Mouse (Mus musculus) NIH3T3 (cell line): ENCODE results near the gene Lrp10.

Experiments used
- DNase-seq: peaks from one replicate; pipeline ENCODE4 v3.0.0-alpha.2; 2012; ENCODE audit warnings: low read depth

Gene Lrp10

DNA sequence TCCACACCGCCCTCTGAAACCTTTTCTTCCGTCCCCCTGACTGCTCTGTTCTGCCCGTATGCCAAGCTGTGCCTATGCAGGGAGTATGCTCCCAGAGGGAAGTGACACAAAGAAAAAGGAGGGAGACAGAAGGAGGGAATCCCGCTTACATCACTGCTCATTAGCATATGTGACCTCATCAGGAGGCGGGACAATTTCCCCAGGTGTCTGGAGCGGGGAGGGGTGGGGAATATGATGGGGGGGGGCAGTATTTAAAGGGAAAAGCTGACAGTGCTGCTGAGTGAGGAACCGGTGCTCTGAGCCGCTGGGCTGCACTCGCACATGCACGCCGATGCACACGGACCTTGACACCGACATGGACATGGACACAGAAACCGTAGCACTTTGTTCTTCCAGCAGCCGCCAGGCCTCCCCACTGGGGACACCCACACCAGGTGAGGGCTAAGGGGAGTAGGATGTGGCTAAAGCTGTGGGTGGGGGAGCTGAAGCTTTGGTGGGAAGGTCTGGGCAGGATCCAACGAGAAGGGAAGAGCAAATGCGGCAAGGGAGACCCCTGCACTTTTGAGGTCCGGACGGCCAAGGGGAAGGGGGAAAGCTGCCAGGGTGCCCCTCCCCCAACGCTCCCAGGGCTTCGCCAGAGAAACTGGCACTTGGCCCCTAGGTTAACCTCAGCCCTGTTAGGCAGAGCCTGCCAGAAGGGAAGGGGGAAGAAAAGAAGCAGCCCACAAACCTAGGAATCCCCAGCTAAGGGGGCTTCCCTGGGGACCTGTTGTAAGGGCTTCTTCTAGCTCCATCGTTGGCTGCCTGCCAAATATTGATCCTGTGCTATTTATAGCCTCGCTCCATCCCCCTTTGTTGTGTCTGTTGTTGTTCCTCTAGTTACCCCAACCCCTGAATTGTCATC is 12.3 kb downstream of the Lrp10 start, which contains the start of gene Rem2:
Gene Rem2, plus strand, starts transcription at position 160 of the 904 bp plus-strand sequence.
- peak; percentile 38 for DNase-seq

DNA sequence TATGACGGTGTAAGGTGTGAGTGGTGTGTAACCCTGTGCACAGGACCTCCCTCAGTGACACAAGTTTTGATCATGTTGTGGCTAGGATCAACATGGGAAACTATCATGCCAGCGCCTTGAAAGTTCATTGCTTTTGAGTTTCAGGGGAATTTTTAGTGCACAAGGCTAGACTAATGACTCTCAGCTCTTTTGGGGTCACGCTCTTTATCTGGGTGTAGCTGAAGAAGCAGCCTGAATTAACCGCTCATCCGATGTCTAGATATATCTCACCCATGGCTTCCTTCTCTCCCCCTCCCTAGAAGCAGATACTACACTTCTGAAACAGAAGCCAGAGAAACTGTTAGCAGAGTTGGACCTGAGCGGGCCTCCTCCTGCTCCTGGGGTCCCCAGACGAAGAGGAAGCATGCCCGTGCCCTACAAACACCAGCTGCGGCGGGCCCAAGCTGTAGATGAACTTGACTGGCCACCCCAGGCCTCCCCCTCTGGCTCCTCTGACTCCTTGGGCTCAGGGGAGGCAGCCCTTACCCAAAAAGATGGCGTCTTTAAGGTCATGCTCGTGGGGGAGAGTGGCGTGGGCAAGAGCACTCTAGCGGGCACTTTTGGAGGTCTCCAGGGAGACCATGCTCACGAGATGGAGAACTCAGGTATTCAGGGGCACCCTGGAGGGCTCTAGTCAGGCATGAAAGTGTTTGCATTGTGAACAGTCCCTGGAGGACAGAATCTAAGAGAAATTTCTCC is 13.4 kb downstream of the Lrp10 start:
- no peak for DNase-seq

DNA sequence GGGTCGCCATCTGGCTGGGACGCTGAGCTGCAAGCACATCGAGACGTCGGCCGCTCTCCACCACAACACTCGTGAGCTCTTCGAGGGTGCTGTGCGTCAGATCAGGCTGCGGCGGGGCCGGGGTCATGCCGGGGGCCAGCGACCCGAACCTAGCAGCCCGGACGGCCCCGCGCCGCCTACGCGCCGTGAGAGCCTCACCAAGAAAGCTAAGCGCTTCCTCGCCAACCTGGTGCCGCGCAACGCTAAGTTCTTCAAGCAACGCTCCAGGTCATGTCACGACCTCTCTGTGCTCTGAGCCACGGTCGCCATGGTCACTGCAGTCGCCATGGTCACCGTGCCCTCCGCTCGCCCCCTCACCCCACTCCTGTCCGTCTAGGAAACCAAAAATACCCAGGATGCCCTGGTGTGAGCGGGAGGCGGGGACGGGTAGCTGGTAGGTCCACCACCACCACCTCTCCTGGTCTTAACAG is 15.5 kb downstream of the Lrp10 start:
- no peak for DNase-seq

DNA sequence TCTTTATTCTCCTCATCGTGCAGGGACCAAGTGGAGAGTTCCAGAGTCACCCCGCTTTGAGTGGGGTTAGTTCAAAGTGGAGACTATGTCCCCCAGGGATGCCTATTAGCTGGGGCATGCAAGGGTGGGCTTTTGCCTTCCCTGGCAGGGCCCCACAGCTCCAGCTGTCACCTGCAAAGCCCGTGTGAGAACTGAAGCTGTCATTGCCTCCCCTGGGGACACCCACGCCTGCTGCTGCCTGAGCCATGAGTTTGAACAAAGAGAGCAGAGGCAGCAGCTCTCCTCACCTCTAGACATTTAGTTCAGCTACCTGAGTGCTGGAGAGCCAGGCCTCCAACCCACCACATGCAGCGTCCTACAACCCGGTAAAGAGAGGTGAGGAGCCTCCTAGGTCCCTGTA is 16.7 kb downstream of the Lrp10 start:
- no peak for DNase-seq

DNA sequence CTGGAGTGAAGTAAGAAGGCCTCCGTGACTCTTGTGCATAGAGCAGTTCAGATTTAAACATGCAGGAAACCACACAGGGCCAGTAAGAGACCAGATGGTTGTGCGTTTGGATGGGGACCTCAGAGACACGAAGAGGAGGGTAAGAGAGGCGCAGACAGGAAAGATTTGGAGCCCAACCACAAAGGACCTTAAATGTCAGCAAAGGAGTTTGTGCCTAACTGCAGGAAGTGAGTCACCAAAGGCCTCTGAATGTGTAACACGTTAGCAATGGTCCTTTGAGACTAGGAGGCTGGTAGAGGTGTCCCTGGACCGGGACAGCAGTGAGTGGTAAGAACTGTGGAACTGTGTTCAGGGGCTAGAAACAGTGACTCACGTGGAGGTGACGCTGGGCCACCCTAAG is 17.5 kb downstream of the Lrp10 start:
- DNase-seq = peak; percentile 34

DNA sequence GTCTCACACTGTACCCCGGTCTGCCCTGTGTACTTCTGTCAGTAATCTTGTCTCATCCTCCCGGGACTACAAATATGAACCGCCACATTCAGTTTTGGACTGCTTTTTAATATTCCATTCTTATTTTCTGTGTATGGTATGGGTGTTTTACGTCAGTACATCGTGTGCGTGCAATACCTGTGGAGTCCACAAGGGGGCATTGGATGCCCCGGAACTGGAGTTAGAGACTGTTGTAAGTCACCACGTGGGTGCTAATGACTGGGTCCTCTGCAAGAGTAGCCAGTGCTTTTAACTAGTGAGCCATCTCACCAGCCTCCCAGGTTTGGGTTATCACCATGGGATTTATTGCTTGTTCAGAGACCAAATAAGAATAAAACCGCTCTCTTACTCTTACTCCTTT is 18.6 kb downstream of the Lrp10 start:
- DNase-seq = peak; percentile 29

DNA sequence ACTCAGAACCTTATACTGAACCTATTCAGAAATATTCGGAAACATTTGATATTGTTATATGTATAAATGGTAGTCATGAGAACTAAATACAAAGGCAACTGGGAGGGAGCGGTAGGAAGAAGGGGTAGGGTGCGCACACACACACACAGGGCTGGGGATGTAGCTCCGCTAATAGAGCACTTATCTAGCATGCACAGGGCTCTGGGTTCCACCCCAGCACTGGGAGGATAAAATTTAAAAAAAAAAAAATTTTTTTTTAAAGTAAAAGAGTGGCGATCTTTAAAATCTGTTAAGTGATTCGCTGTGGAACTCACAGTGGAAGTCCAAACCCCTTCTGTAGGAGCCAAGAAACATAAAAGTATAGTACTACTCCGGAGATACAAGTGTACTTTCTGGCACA is 22.0 kb downstream of the Lrp10 start:
- no peak for DNase-seq

DNA sequence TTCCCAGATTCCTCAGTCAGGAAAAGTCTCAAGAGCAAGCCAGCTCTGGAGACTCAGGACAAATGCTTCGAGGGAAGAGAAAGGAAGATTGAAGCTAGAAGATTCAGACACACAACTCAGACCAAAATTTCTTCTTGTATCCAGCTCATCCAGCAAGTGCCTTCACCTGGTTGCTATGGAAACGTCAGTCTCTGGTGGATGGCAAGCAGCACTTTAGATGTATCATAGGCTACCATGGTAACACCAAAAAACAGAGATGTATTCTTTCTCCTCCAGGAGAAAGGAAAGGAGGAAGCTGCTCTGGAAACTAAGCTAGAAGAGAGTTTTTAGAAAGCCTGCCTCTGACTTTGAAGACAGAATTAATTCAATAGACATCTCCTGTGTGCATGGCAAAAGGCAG is 23.8 kb downstream of the Lrp10 start:
- no peak for DNase-seq

DNA sequence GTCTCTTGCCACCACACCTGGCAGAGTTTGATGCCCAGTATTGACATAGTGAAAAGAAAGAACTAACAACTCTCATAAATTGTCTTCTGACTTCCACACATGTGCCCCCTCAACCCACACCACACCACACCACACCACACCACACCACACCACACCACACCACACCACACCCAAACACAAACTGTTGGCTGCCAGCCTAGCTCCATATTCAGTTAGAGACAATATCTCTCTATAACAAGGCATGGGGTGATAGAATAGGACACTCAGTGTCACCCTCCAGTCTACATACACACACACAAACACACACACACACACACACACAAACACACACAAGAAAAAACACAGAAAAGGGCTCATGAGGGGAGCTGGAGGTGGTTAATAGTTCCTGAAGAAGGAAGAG is 24.4 kb downstream of the Lrp10 start:
- DNase-seq = no peak

DNA sequence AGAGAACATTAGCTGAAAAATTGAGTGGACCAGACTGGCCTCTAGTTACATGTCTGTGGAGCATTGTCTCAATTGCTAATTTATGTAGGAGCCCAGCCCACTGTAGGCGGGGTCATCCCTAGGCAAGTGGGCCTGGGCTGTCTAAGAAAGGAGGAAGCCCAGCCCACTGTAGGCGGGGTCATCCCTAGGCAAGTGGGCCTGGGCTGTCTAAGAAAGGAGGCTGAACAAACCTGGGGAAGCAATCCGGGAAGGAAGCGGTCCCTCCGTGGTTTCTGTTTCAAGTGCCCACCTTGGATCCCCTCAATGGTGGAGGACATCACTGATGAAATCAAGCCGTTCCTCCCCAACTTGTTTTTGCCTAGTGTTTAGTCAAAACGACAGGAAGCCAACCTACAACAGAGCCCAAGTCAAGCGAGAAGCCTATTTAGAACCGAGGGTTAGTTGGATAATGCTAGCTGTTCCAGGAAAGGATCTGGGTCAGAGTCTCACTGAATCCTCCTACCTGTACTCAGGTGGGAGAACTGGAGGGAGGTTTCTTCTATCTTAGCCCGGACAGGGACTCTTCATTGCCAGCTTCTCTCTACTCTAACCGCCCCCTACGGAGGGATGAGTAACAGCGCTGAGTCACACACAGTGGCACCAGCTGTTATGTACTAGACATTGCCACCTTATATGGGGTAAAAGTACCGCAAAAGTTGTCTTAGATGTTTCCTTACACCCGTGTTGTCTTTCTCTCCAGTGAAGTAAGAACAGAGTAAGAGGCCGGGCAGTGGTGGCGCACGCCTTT is 28.6 kb downstream of the Lrp10 start:
- peak; percentile 11 for DNase-seq

DNA sequence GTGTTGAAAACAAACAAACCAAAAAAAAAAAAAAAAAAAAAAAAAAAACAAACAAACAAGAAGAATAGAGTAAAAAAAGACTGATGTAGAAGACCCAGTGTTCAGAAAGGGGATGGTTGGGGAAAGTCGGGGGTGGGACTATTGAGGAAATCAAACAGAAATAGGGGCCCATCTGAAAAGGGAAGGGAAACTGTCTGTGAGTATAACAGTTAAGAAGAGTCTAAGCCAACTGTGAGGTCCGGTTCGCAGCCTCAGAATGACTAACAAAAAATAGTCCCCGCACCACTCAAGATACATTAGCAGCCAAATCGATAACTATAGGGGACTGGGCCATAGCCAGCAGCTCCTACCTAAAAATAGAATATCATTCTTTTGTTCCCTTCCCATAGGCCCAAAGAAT is 29.3 kb downstream of the Lrp10 start:
- no peak for DNase-seq

DNA sequence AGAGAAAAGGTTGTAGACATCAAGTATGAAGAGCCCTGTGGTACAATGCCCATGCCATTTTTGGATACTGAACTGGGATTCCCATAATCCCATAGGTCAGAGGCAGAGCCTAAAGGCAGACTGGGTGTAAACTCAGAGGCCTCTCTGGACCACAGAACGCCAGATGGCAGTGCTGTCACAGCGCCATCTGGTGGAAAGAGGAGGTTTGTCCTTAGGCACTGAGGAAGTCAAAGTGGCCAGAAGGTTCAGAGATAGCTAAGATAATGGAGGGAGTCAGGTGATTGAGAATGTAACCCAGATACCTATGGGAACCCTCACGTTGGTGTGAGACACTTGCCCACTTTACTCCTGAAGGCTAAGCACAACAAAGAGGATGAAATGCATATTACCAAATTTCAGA is 30.3 kb downstream of the Lrp10 start:
- peak; percentile 70 for DNase-seq

DNA sequence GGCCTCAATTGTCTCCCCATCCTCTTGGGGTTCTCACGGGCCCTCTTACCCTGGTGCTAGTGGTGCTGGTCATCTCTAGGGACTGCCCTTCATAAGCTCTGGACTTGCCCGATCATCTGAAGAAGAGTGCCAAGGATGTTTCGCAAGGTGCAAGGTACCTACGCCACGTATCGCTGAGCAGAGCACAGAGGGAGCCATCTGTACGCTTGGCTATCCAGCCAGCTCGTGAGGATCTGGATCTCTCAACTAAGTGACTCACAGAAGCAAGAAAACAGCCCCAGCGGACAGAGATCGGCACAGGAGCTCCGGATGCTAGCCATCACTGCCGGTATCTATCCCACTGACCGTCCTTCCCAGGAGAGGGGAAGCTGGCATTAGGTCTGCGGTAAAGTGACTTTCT is 32.8 kb downstream of the Lrp10 start:
- DNase-seq = no peak

DNA sequence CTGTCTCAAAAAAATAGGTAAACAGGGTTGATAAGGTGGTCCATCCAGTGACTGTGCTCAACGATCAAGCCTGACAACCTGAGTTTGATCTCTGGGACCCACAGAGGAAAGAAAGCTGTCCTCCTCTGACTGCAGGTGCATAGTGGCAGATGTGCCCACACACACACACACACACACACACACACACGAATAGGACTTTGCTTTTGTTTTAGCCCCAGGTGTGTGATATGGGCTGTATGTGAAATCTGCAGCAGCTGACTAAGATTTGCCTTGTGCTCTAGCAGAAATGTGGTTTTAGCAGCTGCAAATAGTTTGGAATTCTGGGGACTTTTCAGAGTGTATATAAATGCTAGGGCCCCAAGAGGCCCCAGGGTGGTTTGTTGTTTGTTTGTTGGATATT is 35.4 kb downstream of the Lrp10 start:
- DNase-seq = no peak

DNA sequence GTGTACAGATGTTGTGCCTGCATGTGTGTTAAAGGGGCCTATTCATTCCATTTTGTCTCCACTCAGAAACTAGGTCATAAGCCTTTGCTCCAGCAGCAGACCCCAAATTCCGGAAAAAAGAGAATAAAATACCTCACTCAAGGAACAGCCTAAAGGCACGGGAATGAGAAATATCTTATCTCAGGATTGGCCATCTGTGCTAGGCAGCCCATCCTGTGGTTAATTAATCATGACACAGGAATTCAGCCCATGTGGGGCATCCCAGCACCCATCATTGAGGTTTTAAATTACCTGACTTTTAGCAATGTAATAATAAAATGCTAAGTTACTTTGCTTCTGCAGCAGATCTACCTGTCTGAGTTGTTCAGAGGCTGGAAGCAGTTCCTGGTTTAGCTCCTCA is 37.4 kb downstream of the Lrp10 start:
- DNase-seq = peak; percentile 13

DNA sequence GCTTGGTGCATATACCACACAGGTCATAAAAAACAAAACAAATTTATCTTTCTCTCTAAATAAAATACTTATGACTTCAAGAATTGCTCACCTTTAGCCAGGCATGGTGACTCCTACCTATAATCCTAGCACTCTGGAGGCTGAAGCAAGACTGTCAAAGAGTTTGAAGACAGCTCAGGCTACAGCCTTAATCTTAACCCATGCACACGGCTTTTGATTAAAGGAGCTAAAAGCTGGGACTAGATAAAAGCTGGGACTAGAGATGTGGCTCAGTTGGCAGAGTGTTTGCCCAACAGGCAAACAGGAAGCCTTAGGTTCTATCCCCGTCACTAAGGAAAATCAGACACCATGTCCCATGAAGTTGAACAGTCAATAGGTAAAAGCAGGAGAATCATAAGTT is 39.2 kb downstream of the Lrp10 start:
- DNase-seq = no peak

DNA sequence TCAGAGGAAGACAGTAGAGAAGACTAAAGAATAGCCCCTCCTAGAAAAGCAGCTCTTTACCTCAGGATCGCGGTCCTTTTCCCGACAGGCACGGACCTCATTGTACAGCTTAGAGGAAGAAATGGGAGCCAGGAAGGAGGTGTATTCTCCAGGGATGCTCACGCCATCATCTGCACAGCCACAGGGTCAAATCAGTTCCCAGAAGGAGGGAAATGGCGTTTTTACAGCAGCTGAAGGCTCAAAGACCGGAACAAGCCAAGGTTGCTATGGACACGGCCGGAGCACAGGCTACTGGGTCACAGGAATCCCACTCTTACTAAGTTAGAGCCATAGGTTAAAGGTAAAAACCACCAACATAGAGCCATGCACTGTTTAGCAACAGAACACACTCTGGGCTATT is 45.8 kb downstream of the Lrp10 start:
- no peak for DNase-seq

DNA sequence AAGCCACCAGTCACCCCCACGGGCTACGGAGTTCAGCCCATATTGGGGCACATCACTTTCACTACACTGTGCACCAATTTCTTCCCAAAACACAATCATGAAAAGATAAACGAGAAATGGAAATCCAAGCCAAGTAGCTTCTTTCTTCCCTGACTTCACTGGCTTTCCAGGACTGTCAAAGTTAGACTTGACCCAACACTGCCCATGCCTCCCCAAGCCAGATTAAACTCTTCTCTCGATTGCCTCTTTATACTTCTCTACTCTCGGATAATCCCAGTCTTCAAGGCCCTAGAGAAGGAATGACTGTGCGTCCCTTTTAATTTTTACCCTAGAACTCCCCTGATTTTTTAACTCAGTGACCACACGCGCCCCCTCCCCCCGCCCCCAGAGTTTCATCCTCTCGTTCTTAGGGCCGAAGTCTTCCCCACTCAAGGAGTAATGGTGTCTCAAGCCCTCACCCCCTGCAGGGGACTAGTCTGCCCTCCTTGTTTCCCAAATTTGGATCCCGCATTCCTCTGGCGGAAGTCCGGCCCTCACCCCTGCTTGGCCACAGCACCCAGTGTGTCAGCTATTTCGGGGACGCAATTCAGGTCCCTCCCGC is 52.9 kb downstream of the Lrp10 start:
- no peak for DNase-seq
